Mouse (Mus musculus): Measurements from ENCODE around the gene Gnaq.
A peak's percentile ranks its signal among the peaks of the same experiment; 100 is the strongest.

- TF ChIP-seq ZC3H11A (IDR thresholded peaks at IDR 0.05; ENCODE audit: low read depth, low read length) (no peak), TCF12 (IDR thresholded peaks at IDR 0.05; ENCODE audit: low read depth, low read length) (no peak), ELF1 (IDR thresholded peaks at IDR 0.05; ENCODE audit: low read depth, low read length) (no peak), EP300 (IDR thresholded peaks at IDR 0.05; ENCODE audit: low read length) (no peak), MAX (IDR thresholded peaks at IDR 0.05; ENCODE audit: low read length) (no peak), CTCF (conservative IDR thresholded peaks at IDR 0.05 in 1 of 2, IDR thresholded peaks at IDR 0.05 in 1 of 2; ENCODE audit: low read depth in 2 of 2, low read length in 2 of 2) (0 out of 4 replicates have a peak, but pooled peaks of 1 of the 2 experiments have one; percentile 26), SIN3A (IDR thresholded peaks at IDR 0.05; ENCODE audit: low read length) (no peak), SMC3 (IDR thresholded peaks at IDR 0.05; ENCODE audit: low read depth, low read length) (no peak; the same call in 1 of the 2 replicates), POLR2A (IDR thresholded peaks at IDR 0.05; ENCODE audit: low read depth, low read length) (no peak), MAFK (IDR thresholded peaks at IDR 0.05; ENCODE audit: insufficient replicate concordance, low read length) (no peak)
Observed at GRCm38 (mm10) chr19:16198162-16198561, 65.5 kb downstream of the Gnaq start.

Data from CH12.LX (cell line).